Mouse (Mus musculus) kidney, embryonic 16.5 days (tissue): ENCODE measurements around the gene Itpr1. TPM values are rescaled to one million over a fixed set of nuclear protein-coding genes. Genes with fewer than 3 reads are reported as not detected.

ENCODE experiments used
- ATAC-seq: fragments of 200-750 bp; cut with Nextera tagmentation; 2 replicates; pipeline ENCODE4 v1.8.0; 2017; ENCODE audit warnings: moderate TSS enrichment; ENCODE audit not compliant: low FRiP score, low TSS enrichment
- H3K27ac ChIP-seq: fragments of 300-500 bp; sonication (generic); 2 replicates; pipeline ENCODE4 v1.5.1; 2014; ENCODE audit warnings: low read length
- H3K27me3 ChIP-seq: fragments of 300-500 bp; sonication (generic); 2 replicates; pipeline ENCODE4 v1.6.1; 2014; ENCODE audit warnings: low read length, control low read depth, mixed read lengths; ENCODE audit not compliant: insufficient read depth
- H3K36me3 ChIP-seq: fragments of 300-500 bp; sonication (generic); 2 replicates; pipeline ENCODE4 v1.6.1; 2014; ENCODE audit warnings: low read length, control low read depth, mixed read lengths; ENCODE audit not compliant: insufficient read depth
- H3K4me1 ChIP-seq: fragments of 300-500 bp; sonication (generic); 2 replicates; pipeline ENCODE4 v1.6.1; 2014; ENCODE audit warnings: low read length, control low read depth, mixed read lengths; ENCODE audit not compliant: insufficient read depth
- H3K4me2 ChIP-seq: fragments of 300-500 bp; sonication (generic); replicated peaks from 2 replicates; pipeline ENCODE4 v1.6.1; 2014; ENCODE audit warnings: low read depth, low read length
- H3K4me3 ChIP-seq: fragments of 300-500 bp; sonication (generic); 2 replicates; pipeline ENCODE4 v1.5.1; 2014; ENCODE audit warnings: mild to moderate bottlenecking, low read length
- H3K9ac ChIP-seq: fragments of 300-500 bp; sonication (generic); replicated peaks from 2 replicates; pipeline ENCODE4 v1.6.1; 2014; ENCODE audit warnings: low read length
- H3K9me3 ChIP-seq: fragments of 300-500 bp; sonication (generic); 2 replicates; pipeline ENCODE4 v1.6.1; 2016; ENCODE audit warnings: low read length, control low read depth
- WGBS: fragments of 180-500 bp; shearing (Covaris S2); extraction: QIAGEN DNeasy Blood & Tissue Kit; methylation state at CpG from one replicate; pipeline ENCODE4 v1.1.7; 2014; 5-methylcytosine and 5-hydroxymethylcytosine counted together
- polyA plus RNA-seq: library from polyadenylated mRNA; unstranded; fragments of >200 nt; fragmentation: Nextera tagmentation; extraction: Ambion mirVana; gene quantifications from 2 replicates; pipeline ENCODE4 v1.2.1, GENCODE M21; 2015

Itpr1 gene
- polyA plus RNA-seq, 1 experiment from 2014 or later, result 24.6 TPM

GRCm38 (mm10) chr6:108379041-108379440 lies 166.1 kb downstream of the Itpr1 start:
- H3K27me3 ChIP-seq, result no peaks in the 10 kb centered on the region
- no peaks in the 10 kb centered on the region for H3K9me3 ChIP-seq
- no peak overlapping the region for H3K4me2 ChIP-seq
- H3K27ac ChIP-seq, result no peak overlapping the region
- peaks cover 36% of the 10 kb centered on the region for H3K36me3 ChIP-seq
- 62% methylated on average over 3 of the region's 3 CpGs for WGBS
- no peak for ATAC-seq
- no peak overlapping the region for H3K9ac ChIP-seq
- no peaks in the 10 kb centered on the region for H3K4me1 ChIP-seq
- H3K4me3 ChIP-seq, result no peak overlapping the region

- WGBS, result 66% methylated on average over 2 of the region's 2 CpGs
Observed at GRCm38 (mm10) chr6:108380209-108380608, 167.3 kb downstream of the Itpr1 start.

GRCm38 (mm10) chr6:108390624-108391324 lies 177.9 kb downstream of the Itpr1 start:
- Histone ChIP-seq H3K4me3 (no peak overlapping the region), H3K9ac (no peak overlapping the region), H3K36me3 (peaks cover 27% of the 10 kb centered on the region), H3K27me3 (no peaks in the 10 kb centered on the region), H3K4me1 (no peaks in the 10 kb centered on the region), H3K9me3 (no peaks in the 10 kb centered on the region), H3K4me2 (no peak overlapping the region), H3K27ac (no peak overlapping the region)
- 65% methylated on average over 6 of the region's 6 CpGs for WGBS
- no peak; the same call in 1 of the 2 replicates for ATAC-seq

More at GRCm38 (mm10) chr6:108380209-108380608, 167.3 kb downstream of the Itpr1 start:
- Histone ChIP-seq H3K4me2 (no peak overlapping the region), H3K27me3 (no peaks in the 10 kb centered on the region), H3K27ac (no peak overlapping the region), H3K9ac (no peak overlapping the region), H3K4me1 (no peaks in the 10 kb centered on the region), H3K9me3 (no peaks in the 10 kb centered on the region), H3K4me3 (no peak overlapping the region), H3K36me3 (peaks cover 45% of the 10 kb centered on the region)
- no peak for ATAC-seq

GRCm38 (mm10) chr6:108393131-108393530 lies 180.2 kb downstream of the Itpr1 start:
- H3K36me3 ChIP-seq, result peaks cover 32% of the 10 kb centered on the region
- ATAC-seq, result no peak
- 78% methylated on average over 8 of the region's 8 CpGs for WGBS
- H3K4me2 ChIP-seq, result no peak overlapping the region
- no peak overlapping the region for H3K9ac ChIP-seq
- no peaks in the 10 kb centered on the region for H3K4me1 ChIP-seq
- no peaks in the 10 kb centered on the region for H3K27me3 ChIP-seq
- H3K4me3 ChIP-seq, result no peak overlapping the region
- H3K9me3 ChIP-seq, result no peaks in the 10 kb centered on the region
- no peak overlapping the region for H3K27ac ChIP-seq

GRCm38 (mm10) chr6:108397956-108398355 lies 185.1 kb downstream of the Itpr1 start:
- ATAC-seq, result no peak
- H3K4me2 ChIP-seq, result no peak overlapping the region
- H3K4me3 ChIP-seq, result no peak overlapping the region
- no peaks in the 10 kb centered on the region for H3K9me3 ChIP-seq
- H3K27me3 ChIP-seq, result no peaks in the 10 kb centered on the region
- no peaks in the 10 kb centered on the region for H3K4me1 ChIP-seq
- H3K36me3 ChIP-seq, result peaks cover 57% of the 10 kb centered on the region
- H3K27ac ChIP-seq, result no peak overlapping the region
- H3K9ac ChIP-seq, result no peak overlapping the region
- WGBS, result 69% methylated on average over 3 of the region's 3 CpGs

GRCm38 (mm10) chr6:108401412-108401955 lies 188.6 kb downstream of the Itpr1 start:
- peaks cover 70% of the 10 kb centered on the region for H3K36me3 ChIP-seq
- ATAC-seq, result no peak
- H3K27ac ChIP-seq, result no peak overlapping the region
- no peaks in the 10 kb centered on the region for H3K4me1 ChIP-seq
- H3K9me3 ChIP-seq, result no peaks in the 10 kb centered on the region
- H3K9ac ChIP-seq, result no peak overlapping the region
- H3K27me3 ChIP-seq, result no peaks in the 10 kb centered on the region
- WGBS, result 78% methylated on average over 10 of the region's 10 CpGs
- no peak overlapping the region for H3K4me2 ChIP-seq
- no peak overlapping the region for H3K4me3 ChIP-seq

- no peaks in the 10 kb centered on the region for H3K4me1 ChIP-seq
- H3K4me2 ChIP-seq, result no peak overlapping the region
- peaks cover 64% of the 10 kb centered on the region for H3K36me3 ChIP-seq
- WGBS, result 86% methylated on average over 8 of the region's 8 CpGs
- no peaks in the 10 kb centered on the region for H3K9me3 ChIP-seq
- H3K9ac ChIP-seq, result no peak overlapping the region
- no peaks in the 10 kb centered on the region for H3K27me3 ChIP-seq
- no peak for ATAC-seq
- H3K4me3 ChIP-seq, result no peak overlapping the region
- H3K27ac ChIP-seq, result no peak overlapping the region
Observed at GRCm38 (mm10) chr6:108404736-108405135, 191.8 kb downstream of the Itpr1 start.

- H3K4me3 ChIP-seq, result no peak overlapping the region
- peaks cover 55% of the 10 kb centered on the region for H3K36me3 ChIP-seq
- 96% methylated on average over 3 of the region's 3 CpGs for WGBS
- no peak overlapping the region for H3K9ac ChIP-seq
- H3K27ac ChIP-seq, result no peak overlapping the region
- no peak overlapping the region for H3K4me2 ChIP-seq
- H3K4me1 ChIP-seq, result no peaks in the 10 kb centered on the region
- H3K27me3 ChIP-seq, result no peaks in the 10 kb centered on the region
- H3K9me3 ChIP-seq, result no peaks in the 10 kb centered on the region
- peak; percentile 62 for ATAC-seq
Observed at GRCm38 (mm10) chr6:108408053-108408452, 195.2 kb downstream of the Itpr1 start.

GRCm38 (mm10) chr6:108408726-108409125 lies 195.8 kb downstream of the Itpr1 start:
- Histone ChIP-seq H3K27me3 (no peaks in the 10 kb centered on the region), H3K4me3 (no peak overlapping the region), H3K36me3 (peaks cover 54% of the 10 kb centered on the region), H3K4me1 (no peaks in the 10 kb centered on the region), H3K9ac (no peak overlapping the region), H3K9me3 (no peaks in the 10 kb centered on the region), H3K27ac (no peak overlapping the region), H3K4me2 (no peak overlapping the region)
- no peak for ATAC-seq
- WGBS, result 98% methylated on average over 5 of the region's 5 CpGs

- H3K9me3 ChIP-seq, result no peaks in the 10 kb centered on the region
- 69% methylated on average over 16 of the region's 16 CpGs for WGBS
- no peak overlapping the region for H3K27ac ChIP-seq
- no peaks in the 10 kb centered on the region for H3K27me3 ChIP-seq
- H3K36me3 ChIP-seq, result peaks cover 47% of the 10 kb centered on the region
- H3K4me3 ChIP-seq, result no peak overlapping the region
- no peak overlapping the region for H3K9ac ChIP-seq
- no peak for ATAC-seq
- no peak overlapping the region for H3K4me2 ChIP-seq
- H3K4me1 ChIP-seq, result no peaks in the 10 kb centered on the region
Observed at GRCm38 (mm10) chr6:108410771-108411170, 197.9 kb downstream of the Itpr1 start.
